In the genomic region with DNA sequence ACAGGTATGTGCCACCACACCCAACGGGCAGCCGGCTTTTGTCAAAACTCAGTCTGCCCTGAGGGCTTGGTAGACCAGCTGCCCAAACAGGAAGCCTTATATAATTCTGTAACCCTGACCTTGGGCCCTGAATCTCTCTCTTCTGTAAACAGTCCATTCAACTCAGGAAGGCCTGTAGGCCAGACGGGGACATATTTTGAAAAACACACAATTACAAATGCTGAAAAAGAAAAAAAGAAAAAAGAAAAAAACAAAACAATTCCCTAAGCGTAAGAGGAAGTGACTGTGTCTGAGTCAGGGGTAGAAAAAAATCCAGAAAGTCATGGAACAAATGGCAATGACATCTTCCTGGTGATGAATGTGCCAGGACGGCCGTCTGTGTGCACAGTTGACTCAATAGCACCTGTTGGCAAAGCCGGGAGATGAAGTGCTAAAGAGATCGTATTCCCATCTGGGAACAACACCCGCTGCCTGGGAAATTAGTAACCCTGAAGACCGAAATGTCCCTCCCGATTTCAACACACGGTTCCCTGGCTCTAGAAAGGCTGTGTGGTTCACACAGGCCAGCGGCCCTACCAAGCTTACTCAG, we compare ENCODE assay signal across 10 mouse cellular contexts.
A peak's percentile ranks its signal among the peaks of the same experiment; 100 is the strongest.
DNase-seq lines count a peak whose midpoint lies in the region; ATAC-seq lines count a peak whose summit lies in the region.
"Had no signal": no experiment of that assay in that cellular context is flagged by ENCODE, and none has a peak within 500 bp of the region (broad histone marks: within the 10 kb centered on the region; RNA-seq: fewer than 3 reads in every experiment).

No protein-coding gene starts in this region.

- H3K9me3 ChIP-seq in lung, embryonic 16.5 days (ENCODE audit: control insufficient read depth, low read length): no peaks in the 10 kb centered on the region
- no peaks in the 10 kb centered on the region for H3K9me3 ChIP-seq in stomach, embryonic 15.5 days
- no peaks in the 10 kb centered on the region for H3K9me3 ChIP-seq in hindbrain, embryonic 12.5 days (replicated peaks)

- no peaks in the 10 kb centered on the region for H3K27me3 ChIP-seq in lung, embryonic 16.5 days (ENCODE audit: control insufficient read depth, insufficient read depth, low read depth, low read length)
- no peaks in the 10 kb centered on the region for H3K27me3 ChIP-seq in stomach, embryonic 15.5 days (replicated peaks)
- peaks cover 26% of the 10 kb centered on the region for H3K27me3 ChIP-seq in hindbrain, embryonic 12.5 days

- H3K4me2 ChIP-seq in lung, embryonic 16.5 days (ENCODE audit: low read depth, low read length): no peak overlapping the region
- no peak overlapping the region for H3K4me2 ChIP-seq in stomach, embryonic 15.5 days
- no peak overlapping the region for H3K4me2 ChIP-seq in hindbrain, embryonic 12.5 days (replicated peaks)

- WGBS in lung, embryonic 16.5 days: 48% methylated on average over 13 of the region's 13 CpGs
- WGBS in stomach, embryonic 15.5 days: 49% methylated on average over 13 of the region's 13 CpGs
- 73% methylated on average over 13 of the region's 13 CpGs for WGBS in hindbrain, embryonic 12.5 days

- peaks cover 36% of the 10 kb centered on the region for H3K4me1 ChIP-seq in lung, embryonic 16.5 days (replicated peaks; ENCODE audit: control insufficient read depth, insufficient read depth, low read length)
- H3K4me1 ChIP-seq in stomach, embryonic 15.5 days: peaks cover 26% of the 10 kb centered on the region
- peaks cover 26% of the 10 kb centered on the region for H3K4me1 ChIP-seq in hindbrain, embryonic 12.5 days

- ATAC-seq in lung, embryonic 16.5 days (ENCODE audit: low read depth): no peak
- no peak for ATAC-seq in stomach, embryonic 15.5 days (ENCODE audit: insufficient read depth, low FRiP score, low read depth)
- ATAC-seq in hindbrain, embryonic 12.5 days (ENCODE audit: low FRiP score): no peak

- peak overlapping the region; percentile 61 for H3K27ac ChIP-seq in lung, embryonic 16.5 days (ENCODE audit: low read length)
- H3K27ac ChIP-seq in stomach, embryonic 15.5 days: peak overlapping the region; percentile 38; the same call in 1 of the 2 replicates
- no peak overlapping the region for H3K27ac ChIP-seq in hindbrain, embryonic 12.5 days

- no peaks in the 10 kb centered on the region for H3K36me3 ChIP-seq in lung, embryonic 16.5 days (ENCODE audit: control insufficient read depth, insufficient read depth, low read length)
- H3K36me3 ChIP-seq in stomach, embryonic 15.5 days: no peaks in the 10 kb centered on the region
- no peaks in the 10 kb centered on the region for H3K36me3 ChIP-seq in hindbrain, embryonic 12.5 days

- DNase-seq in adrenal gland, adult (ENCODE audit: inconsistent age in 2 of 2, low spot score in 1 of 2): peak; percentile 51 to 84
- no peak for DNase-seq in adrenal gland, postnatal 4 days (ENCODE audit: low spot score in 2 of 2)
- DNase-seq in lung, postnatal 4 days: no peak
- DNase-seq in kidney, adult 9 months: peak; percentile 57
- DNase-seq in left cerebral cortex, postnatal 4 days: no peak
- DNase-seq: thymus, adult 18-20 months had no signal

- H3K4me3 ChIP-seq in lung, embryonic 16.5 days (ENCODE audit: low read length): no peak overlapping the region
- H3K4me3 ChIP-seq in stomach, embryonic 15.5 days (replicated peaks): no peak overlapping the region
- no peak overlapping the region for H3K4me3 ChIP-seq in hindbrain, embryonic 12.5 days
- H3K4me3 ChIP-seq: megakaryocyte, embryonic 14.5 days had no signal

- no peak overlapping the region for H3K9ac ChIP-seq in lung, embryonic 16.5 days (ENCODE audit: low read length)
- H3K9ac ChIP-seq in stomach, embryonic 15.5 days: no peak overlapping the region
- H3K9ac ChIP-seq in hindbrain, embryonic 12.5 days: no peak overlapping the region

- intact Hi-C loops in left cerebral cortex, postnatal 4 days (cut with DNase I): loop anchor here (5.0 kb wide), 1 partner anchor 214 kb away; no protein-coding TSS in a partner anchor

Comparison
In these comparisons a context has a peak if more than half of its experiments do, and no peak if none do; other contexts are left out.
1. DNase-seq: peak in adrenal gland, adult (2 of 2) and kidney, adult 9 months (single experiment); none in adrenal gland, postnatal 4 days (0 of 2), lung, postnatal 4 days (0 of 2) and left cerebral cortex, postnatal 4 days (single experiment).